Mouse (Mus musculus) kidney, embryonic 14.5 days (tissue): ENCODE measurements around the gene Fzd7. TPM values are rescaled to one million over a fixed set of nuclear protein-coding genes. Genes with fewer than 3 reads are reported as not detected.

ENCODE experiments used
- ATAC-seq: fragments of 200-750 bp; cut with Nextera tagmentation; 2 replicates; pipeline ENCODE4 v1.8.0; 2017; ENCODE audit warnings: moderate number of reproducible peaks, mild to moderate bottlenecking, moderate TSS enrichment, moderate library complexity; ENCODE audit not compliant: low FRiP score, low TSS enrichment
- H3K27ac ChIP-seq: fragments of 300-500 bp; sonication (generic); 2 replicates; pipeline ENCODE4 v1.5.1; 2014; ENCODE audit warnings: low read depth, mild to moderate bottlenecking, low read length, moderate library complexity, mixed read lengths
- H3K27me3 ChIP-seq: fragments of 300-500 bp; sonication (generic); 2 replicates; pipeline ENCODE4 v1.6.1; 2014; ENCODE audit warnings: mild to moderate bottlenecking, low read length; ENCODE audit not compliant: control insufficient read depth, insufficient read depth
- H3K36me3 ChIP-seq: fragments of 300-500 bp; sonication (generic); 2 replicates; pipeline ENCODE4 v1.6.1; 2014; ENCODE audit warnings: low read length, mixed read lengths; ENCODE audit not compliant: control insufficient read depth, insufficient read depth
- H3K4me1 ChIP-seq: fragments of 300-500 bp; sonication (generic); 2 replicates; pipeline ENCODE4 v1.6.1; 2014; ENCODE audit warnings: low read length, mixed read lengths; ENCODE audit not compliant: control insufficient read depth, insufficient read depth
- H3K4me2 ChIP-seq: fragments of 300-500 bp; sonication (generic); replicated peaks from 2 replicates; pipeline ENCODE4 v1.6.1; 2014; ENCODE audit warnings: low read depth, mild to moderate bottlenecking, low read length
- H3K4me3 ChIP-seq: fragments of 300-500 bp; sonication (generic); 2 replicates; pipeline ENCODE4 v1.5.1; 2014; ENCODE audit warnings: mild to moderate bottlenecking, low read length
- H3K9ac ChIP-seq: fragments of 300-500 bp; sonication (generic); 2 replicates; pipeline ENCODE4 v1.6.1; 2014; ENCODE audit warnings: low read depth, mild to moderate bottlenecking, low read length, moderate library complexity
- H3K9me3 ChIP-seq: fragments of 300-500 bp; sonication (generic); 2 replicates; pipeline ENCODE4 v1.6.1; 2016; ENCODE audit warnings: low read length; ENCODE audit not compliant: control insufficient read depth
- WGBS: fragments of 180-500 bp; shearing (Covaris S2); extraction: QIAGEN DNeasy Blood & Tissue Kit; methylation state at CpG from one replicate; pipeline ENCODE4 v1.1.7; 2014; 5-methylcytosine and 5-hydroxymethylcytosine counted together
- polyA plus RNA-seq: library from polyadenylated mRNA; unstranded; fragments of >200 nt; fragmentation: Nextera tagmentation; extraction: Ambion mirVana; gene quantifications from 2 replicates; pipeline ENCODE4 v1.2.1, GENCODE M21; 2014

The Fzd7 gene
- polyA plus RNA-seq, 1 experiment from 2014 or later, result 29.2 TPM

DNA sequence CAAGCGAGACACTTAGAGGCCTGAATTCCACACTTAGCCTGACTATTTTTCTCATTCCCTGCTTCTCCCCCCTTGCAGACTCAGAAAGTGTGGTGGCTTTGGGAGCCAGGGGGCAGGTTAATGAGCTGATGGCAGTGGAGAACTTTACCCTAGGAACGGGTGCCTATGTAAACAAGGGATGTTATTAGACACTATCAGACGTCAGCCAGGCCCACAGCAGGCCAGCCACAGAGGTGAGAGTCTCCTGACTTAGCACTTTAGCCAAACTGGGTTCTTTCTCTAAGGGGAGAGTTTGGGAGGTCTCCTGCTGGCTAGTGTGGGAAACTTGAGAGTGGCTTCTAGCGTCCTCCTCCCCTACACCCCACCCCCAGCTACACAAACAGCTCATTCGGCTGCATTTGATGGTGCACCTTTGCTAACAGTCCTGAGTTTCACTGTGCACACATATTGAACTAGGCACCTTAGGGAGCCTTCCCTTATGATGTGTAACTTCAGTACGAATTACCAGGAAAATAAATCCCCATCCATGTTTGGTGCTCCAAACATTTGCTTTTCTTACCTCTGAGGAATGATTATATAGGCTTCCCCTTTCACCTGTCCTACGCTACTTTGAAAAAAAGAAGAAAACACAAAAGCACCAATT lies 21.6 kb downstream of the Fzd7 start:
- Histone ChIP-seq H3K4me1 (peaks cover 8% of the 10 kb centered on the region; the same call in 1 of the 2 replicates), H3K27me3 (no peaks in the 10 kb centered on the region), H3K9me3 (no peaks in the 10 kb centered on the region), H3K27ac (no peak overlapping the region), H3K9ac (no peak overlapping the region), H3K4me2 (no peak overlapping the region), H3K36me3 (no peaks in the 10 kb centered on the region), H3K4me3 (no peak overlapping the region)
- WGBS, result 33% methylated on average over 7 of the region's 7 CpGs
- ATAC-seq, result peak; percentile 75

DNA sequence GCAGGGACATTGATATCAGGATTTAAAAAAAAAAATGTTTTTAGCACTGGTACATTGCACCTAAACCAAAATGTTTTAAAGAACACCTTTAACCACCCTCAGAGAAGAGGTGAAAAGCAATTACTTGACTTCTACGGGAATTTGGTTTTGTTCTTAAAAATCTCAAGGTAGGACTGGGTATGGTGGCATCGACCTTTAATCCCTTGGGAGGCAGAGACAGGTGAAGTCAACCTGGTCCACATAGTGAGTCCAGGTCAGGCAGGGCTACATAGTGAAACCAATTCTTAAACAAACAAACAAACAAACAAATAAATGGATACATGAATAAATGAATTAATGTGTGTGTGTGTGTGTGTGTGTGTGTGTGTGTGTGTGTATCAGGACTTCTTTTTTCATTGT lies 22.1 kb downstream of the Fzd7 start:
- Histone ChIP-seq H3K4me2 (no peak overlapping the region), H3K36me3 (no peaks in the 10 kb centered on the region), H3K27me3 (no peaks in the 10 kb centered on the region), H3K4me1 (peaks cover 9% of the 10 kb centered on the region; the same call in 1 of the 2 replicates), H3K4me3 (no peak overlapping the region), H3K9me3 (no peaks in the 10 kb centered on the region), H3K27ac (no peak overlapping the region), H3K9ac (no peak overlapping the region)
- ATAC-seq, result no peak
- WGBS, result 77% methylated on average over 2 of the region's 2 CpGs

DNA sequence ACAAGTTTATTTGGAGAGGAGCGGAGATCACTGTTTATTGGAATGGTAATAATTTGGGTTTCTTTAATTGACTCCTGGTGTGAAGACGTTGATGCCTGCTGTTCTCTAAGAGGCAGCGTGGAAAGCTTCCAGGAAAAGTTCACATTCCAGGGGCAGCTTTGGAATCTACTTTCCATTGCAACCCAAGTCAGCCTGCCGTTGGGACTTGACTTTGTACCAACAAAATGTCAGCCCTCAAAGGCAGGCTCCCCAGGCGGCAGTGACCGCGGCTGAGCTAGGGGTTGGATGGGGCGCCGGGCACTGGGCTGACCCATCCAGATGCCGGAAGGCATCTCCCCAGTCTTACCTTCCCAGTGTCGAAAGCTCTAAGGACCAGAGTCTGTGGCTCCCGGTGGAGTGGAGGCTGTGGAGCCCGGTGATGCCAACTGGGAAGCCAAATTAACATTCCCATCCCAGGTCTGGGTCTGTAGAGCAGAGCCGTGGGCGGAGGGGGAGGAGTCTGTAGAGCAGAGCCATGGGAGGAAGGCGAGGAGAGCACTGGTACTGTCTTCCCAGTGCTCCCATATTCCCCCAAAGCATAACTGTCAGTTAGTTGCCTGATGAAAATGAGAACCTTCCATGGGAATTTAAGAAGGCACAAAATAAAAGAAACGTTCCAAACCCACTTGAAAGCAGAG lies 26.4 kb downstream of the Fzd7 start:
- WGBS, result 41% methylated on average over 17 of the region's 17 CpGs

DNA sequence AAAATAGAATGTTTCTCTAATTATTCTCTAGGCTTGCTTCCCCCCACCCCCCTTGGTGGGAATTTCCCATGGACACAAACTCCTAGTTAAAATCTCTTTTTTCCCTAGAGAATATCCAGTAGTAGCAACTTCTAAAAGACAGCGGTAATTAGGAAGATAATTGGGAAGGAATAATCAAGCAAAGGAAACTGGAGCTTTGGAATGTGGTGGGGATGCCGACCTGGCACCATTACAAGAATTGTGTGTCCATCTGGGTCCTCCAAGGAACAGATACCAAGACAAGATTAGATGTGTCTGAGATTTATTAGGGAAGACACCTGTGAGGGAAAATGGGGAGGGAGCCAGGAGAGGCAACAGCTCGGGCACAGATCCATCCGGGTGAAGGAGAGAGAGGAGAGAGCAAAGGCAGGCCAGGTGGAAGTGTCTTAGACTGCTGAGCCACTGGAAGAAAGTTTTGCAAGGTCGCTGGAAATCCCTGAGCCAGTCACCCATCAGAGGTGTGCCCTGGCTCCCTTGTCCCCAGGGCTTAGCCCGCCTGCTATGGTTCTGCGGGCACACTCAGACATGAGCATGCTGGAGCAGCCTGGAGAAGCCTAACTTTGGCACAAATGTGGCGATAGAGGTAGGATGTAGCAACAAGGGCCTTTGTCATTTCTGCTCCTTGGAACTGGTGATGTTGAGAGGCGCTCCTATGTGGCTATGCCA lies 29.5 kb downstream of the Fzd7 start:
- no peak for ATAC-seq
- Histone ChIP-seq H3K4me1 (peaks cover 12% of the 10 kb centered on the region), H3K9me3 (no peaks in the 10 kb centered on the region), H3K36me3 (no peaks in the 10 kb centered on the region), H3K4me2 (no peak overlapping the region), H3K27me3 (no peaks in the 10 kb centered on the region), H3K4me3 (no peak overlapping the region), H3K9ac (no peak overlapping the region), H3K27ac (no peak overlapping the region)
- WGBS, result 68% methylated on average over 9 of the region's 9 CpGs

More for the DNA sequence above, 26.4 kb downstream of the Fzd7 start:
- no peak overlapping the region for H3K4me2 ChIP-seq
- no peaks in the 10 kb centered on the region for H3K9me3 ChIP-seq
- no peaks in the 10 kb centered on the region for H3K36me3 ChIP-seq
- no peaks in the 10 kb centered on the region for H3K27me3 ChIP-seq
- H3K4me3 ChIP-seq, result no peak overlapping the region
- peaks cover 5% of the 10 kb centered on the region; the same call in 1 of the 2 replicates for H3K4me1 ChIP-seq
- no peak for ATAC-seq
- H3K9ac ChIP-seq, result no peak overlapping the region
- H3K27ac ChIP-seq, result no peak overlapping the region

DNA sequence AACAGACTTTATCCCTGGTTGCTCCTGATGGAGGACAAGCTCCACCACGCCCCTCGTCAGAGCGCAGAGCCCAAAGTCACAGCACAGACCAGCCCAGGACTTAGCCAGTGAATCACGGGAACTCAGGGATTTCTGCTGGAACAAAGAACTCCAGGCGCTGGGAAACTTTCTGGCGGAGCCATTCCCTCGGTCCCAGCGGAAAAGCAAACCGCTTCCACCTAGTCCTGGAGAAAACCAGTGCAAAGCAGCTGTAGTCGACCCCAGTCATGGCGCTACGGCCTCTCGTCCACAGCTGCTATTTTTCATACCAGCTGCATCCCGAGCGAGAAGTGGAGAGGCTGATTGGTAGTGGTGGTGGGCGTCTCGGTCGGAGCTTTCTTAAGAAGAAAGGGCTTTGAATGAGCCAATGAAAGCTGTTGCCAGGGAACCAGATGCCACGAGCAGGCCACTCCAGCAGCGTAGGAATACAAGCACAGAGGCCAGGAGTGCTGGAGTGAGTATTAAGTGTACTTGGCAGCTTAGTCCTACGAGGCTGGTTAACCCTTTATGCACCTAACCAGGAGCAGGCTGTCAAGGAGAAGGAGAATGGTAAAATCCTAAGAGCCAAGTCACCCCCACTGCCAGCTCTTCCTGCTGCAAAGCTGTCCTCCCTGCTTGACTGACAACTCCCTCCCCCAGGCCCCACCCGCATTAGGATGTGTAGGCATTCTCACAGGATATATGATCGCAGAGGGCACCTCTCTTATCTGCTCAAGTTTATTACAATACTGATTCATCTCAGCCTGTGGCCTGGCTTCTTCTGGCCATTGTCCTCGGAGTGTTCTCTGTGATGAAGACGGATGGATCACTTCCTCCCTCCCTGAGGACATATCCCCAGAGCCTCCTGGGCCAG lies 34.0 kb downstream of the Fzd7 start, which contains the start of gene Gm973:
Gene Gm973 (plus strand): TSS at position 239 of the 892 bp plus-strand sequence.
- no peaks in the 10 kb centered on the region for H3K27me3 ChIP-seq
- H3K9me3 ChIP-seq, result no peaks in the 10 kb centered on the region
- peak within 1 kb of the TSS; percentile 42 for H3K9ac ChIP-seq
- peak within 1 kb of the TSS; percentile 92 for H3K27ac ChIP-seq
- H3K36me3 ChIP-seq, result no peaks in the 10 kb centered on the region
- peak; percentile 84 for ATAC-seq
- peak within 1 kb of the TSS; percentile 52 for H3K4me2 ChIP-seq
- H3K4me1 ChIP-seq, result peaks cover 30% of the 10 kb centered on the region
- peak within 1 kb of the TSS; percentile 30 for H3K4me3 ChIP-seq
- 4% methylated on average over 25 of the region's 25 CpGs for WGBS

DNA sequence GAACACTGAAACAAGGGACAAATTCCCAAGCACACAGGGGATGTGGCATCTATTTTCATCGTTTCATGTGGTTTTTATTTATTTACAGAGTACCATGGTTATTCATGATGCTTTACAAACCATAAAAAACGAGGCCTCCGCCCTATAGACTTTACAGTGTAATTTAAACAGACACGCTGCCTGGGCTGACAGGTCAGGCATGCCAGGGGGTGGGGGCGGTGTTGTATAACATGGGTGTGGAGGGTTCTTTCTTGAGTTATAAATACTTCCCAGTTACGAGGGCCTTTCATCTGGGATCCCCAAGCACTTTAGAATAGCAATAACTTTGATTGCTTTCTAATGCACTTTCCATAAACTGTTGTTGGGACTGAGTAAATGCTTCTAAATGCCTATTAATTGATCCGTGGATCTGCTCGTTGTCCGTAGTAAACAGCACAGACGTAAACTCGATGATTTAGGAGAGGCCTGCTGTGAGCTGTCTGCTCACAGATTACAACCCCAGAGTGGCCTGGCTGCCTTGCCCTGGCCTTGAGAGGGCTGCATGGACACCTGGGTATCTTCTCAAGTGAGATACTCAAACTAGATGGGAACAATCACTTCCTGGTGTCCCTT lies 38.1 kb downstream of the Fzd7 start:
- Histone ChIP-seq H3K4me1 (peaks cover 34% of the 10 kb centered on the region), H3K27me3 (no peaks in the 10 kb centered on the region), H3K36me3 (no peaks in the 10 kb centered on the region), H3K27ac (peak overlapping the region; percentile 55; the same call in 1 of the 2 replicates), H3K4me2 (0 out of 2 replicates have a peak overlapping the region, but pooled peaks have one; percentile 8), H3K9ac (no peak overlapping the region), H3K9me3 (no peaks in the 10 kb centered on the region), H3K4me3 (no peak overlapping the region)
- WGBS, result 13% methylated on average over 11 of the region's 11 CpGs
- peak; percentile 44; the same call in 1 of the 2 replicates for ATAC-seq

DNA sequence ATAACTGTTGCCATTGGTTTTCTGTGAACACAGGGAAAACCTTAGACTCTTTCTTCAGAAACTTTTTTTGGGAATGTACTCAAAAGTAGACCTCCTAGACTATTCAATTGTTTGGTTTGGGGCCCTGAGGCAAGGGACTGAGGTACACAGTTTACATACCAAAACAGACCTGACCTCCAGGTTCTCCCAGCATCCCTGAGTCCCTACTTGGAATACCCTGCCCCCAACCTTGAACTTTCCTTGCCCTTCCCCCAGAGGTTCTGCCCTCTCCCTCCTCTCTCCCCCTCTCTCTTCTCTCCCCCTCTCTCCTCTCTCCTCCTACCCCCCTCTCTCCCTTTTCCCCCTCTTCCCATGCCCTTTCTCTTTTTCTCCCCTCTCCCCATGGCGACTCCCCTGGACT lies 40.2 kb downstream of the Fzd7 start:
- H3K9ac ChIP-seq, result no peak overlapping the region
- H3K27ac ChIP-seq, result no peak overlapping the region
- H3K9me3 ChIP-seq, result no peaks in the 10 kb centered on the region
- no peak overlapping the region for H3K4me2 ChIP-seq
- peaks cover 27% of the 10 kb centered on the region for H3K4me1 ChIP-seq
- no peak for ATAC-seq
- no peaks in the 10 kb centered on the region for H3K27me3 ChIP-seq
- H3K4me3 ChIP-seq, result no peak overlapping the region
- H3K36me3 ChIP-seq, result no peaks in the 10 kb centered on the region
- 42% methylated on average over 1 of the region's 1 CpGs for WGBS

DNA sequence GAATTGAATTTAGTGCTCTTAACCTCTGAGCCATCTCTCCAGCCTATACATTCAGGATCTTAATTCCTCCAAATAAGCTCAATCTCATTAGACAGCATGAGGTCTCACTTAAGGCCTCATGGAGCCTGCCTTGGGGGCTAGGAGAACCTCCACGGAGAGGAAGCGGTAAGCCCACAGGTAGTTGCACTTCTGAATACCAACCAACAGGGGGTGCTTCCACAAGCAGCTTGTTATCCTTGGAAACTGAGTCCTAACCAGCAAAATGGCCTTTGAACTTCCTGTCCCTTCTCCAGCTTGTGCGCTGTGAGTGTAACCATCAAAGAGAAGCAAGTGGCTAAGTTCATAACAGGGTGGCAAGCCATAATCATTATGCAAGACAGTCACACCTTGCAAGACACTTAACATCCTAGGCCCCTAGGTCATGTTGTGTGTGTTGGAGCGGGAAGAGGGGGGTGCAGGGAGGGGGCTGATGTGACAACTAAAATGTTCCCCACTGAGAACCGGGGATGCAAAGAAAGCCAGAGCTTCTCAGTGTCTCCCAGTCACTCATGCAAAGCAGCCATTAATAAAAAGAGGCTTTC lies 41.2 kb downstream of the Fzd7 start:
- Histone ChIP-seq H3K4me3 (no peak overlapping the region), H3K4me1 (peaks cover 27% of the 10 kb centered on the region), H3K9me3 (no peaks in the 10 kb centered on the region), H3K4me2 (no peak overlapping the region), H3K9ac (no peak overlapping the region), H3K27me3 (no peaks in the 10 kb centered on the region), H3K27ac (no peak overlapping the region), H3K36me3 (no peaks in the 10 kb centered on the region)
- no peak for ATAC-seq
- 52% methylated on average over 5 of the region's 5 CpGs for WGBS
